Mouse (Mus musculus) fat pad, adult 2 months (tissue): Measurements from ENCODE around the gene Fbxw5.
A peak's percentile ranks its signal among the peaks of the same experiment; 100 is the strongest.

Experiments
- DNase-seq: peaks from one replicate; pipeline ENCODE4 v3.0.0-alpha.2; 2011; ENCODE audit warnings: low read depth, low spot score; ENCODE audit errors: extremely low read depth

Gene Fbxw5

DNA sequence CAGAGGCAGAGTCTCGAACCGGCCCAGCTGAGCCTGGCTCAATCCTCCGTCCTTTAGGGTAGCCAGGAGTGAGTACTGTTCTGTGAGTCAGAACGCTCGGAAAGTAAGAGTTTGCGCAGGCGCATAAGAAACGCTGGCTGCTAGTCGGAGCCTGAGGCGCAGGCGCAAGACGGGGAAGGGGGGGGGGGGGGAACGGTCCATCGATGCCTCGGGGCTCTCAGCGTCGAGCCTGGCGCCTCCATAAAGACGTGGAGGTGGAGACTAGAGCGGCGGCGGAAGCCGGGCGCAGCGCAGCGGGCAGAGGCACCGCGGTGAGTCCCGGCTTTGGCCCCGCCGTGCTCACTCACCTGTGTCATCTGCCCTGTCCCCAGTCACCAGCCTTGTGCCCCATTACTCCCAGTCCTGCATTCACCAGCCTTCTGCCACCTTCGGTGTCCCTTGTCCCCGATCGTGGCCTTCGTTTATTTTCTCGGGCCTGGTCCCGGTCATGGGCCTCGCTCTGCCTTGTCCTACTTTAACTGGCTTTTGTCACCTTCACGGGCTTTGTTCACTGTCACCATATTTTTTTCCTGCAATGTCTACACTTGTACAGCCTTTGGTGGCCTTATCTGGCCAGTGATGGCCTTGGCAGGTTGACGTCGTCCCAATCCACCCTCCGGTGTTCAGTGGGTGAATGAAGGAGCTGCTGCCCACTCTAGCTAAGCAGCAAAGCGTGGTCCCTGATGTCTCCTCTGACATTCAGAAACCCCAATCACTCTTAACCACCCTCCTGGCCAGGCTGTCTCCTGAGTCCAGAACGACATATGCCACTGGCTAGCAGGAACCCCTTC lies at the start of gene Fbxw5:
Gene Fbxw5, plus strand, starts transcription at position 175 of the 830 bp plus-strand sequence.
- DNase-seq: no peak

GRCm38 (mm10) chr2:25450853-25451647 lies 49.5 kb upstream of the Fbxw5 start:
- no peak for DNase-seq

DNA sequence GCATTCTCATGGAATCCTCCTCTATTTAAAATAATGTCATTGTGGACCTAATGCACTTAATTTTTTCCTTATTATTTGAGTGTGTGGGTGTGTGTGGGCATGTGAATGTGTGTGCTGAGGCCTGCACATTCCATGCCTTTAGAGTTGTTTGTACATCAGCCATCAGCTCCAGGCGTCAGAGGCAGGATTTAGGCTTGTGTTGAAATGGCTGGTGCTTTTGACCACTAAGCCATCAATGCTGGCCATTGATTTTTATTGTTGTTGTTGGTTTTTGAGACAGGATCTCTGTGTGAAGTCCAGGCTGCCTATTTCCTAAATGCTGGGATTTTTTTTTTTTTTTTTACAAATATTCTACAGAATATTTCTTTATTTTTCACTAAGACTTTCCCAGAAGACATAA lies 47.6 kb upstream of the Fbxw5 start:
- DNase-seq: no peak

- no peak for DNase-seq
Measured at GRCm38 (mm10) chr2:25456205-25456953, 44.2 kb upstream of the Fbxw5 start, which contains the start of gene Clic3. TSS of gene Clic3 (plus strand) at chr2:25456838.

DNA sequence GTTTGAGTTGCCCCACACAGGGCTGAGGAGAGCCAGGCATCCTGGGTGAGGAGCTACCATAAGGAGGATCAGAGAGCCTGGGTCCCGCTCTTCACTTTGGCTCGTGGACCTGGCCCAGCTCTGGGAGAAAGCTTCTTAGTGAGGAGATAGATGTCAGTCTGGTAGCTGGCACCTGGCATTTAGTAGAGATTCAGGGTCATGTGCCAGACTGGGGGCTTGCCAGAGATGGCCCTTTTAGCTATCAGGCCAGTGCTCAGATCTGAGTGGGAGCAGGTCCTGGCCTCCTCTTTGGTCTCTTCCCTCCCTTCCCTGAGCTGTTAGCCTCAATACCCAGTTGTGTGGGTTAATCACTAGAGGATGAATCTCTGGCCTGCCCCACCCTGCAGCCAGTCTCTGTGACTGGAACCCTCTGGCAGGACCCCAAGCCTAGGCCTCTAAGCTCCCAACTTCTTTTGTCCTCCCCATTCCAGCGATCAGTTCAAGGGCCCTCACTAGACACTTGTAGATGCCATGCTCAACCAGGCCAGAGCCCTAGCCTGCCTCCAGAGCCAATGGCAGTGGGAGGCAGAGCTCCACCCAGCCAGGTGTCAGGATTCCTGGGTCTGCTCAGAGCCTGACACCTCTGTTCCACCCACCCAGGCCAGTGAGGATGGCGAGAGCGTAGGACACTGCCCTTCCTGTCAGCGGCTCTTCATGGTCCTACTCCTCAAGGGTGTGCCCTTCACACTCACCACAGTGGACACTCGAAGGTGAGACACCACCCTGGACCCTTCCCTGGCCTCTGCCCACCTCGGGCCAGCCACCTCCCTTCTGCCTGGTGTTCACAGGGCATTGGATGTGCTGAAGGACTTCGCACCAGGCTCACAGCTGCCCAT lies 43.3 kb upstream of the Fbxw5 start:
- no peak for DNase-seq

- no peak for DNase-seq
Measured at GRCm38 (mm10) chr2:25458911-25459310, 41.6 kb upstream of the Fbxw5 start.

DNA sequence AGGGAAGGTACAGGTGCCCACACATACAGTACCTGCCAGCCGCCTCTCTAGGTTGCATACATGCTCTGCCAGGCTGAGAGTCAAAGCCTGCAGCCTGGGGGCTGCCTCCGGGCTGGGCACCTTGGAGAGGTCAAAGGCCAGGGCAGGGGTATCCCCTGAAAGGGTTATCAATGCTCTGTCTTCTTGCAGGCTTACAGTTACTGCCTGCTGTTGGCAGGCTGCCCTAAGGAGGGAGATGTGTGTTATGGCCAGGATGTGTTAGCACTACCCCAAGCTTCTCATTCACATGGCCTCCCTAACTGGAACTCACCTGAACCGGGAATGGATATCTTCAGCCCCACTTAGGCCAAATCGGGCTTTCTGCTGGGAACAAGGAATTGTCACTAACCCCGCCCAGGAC lies 40.4 kb upstream of the Fbxw5 start:
- no peak for DNase-seq

DNA sequence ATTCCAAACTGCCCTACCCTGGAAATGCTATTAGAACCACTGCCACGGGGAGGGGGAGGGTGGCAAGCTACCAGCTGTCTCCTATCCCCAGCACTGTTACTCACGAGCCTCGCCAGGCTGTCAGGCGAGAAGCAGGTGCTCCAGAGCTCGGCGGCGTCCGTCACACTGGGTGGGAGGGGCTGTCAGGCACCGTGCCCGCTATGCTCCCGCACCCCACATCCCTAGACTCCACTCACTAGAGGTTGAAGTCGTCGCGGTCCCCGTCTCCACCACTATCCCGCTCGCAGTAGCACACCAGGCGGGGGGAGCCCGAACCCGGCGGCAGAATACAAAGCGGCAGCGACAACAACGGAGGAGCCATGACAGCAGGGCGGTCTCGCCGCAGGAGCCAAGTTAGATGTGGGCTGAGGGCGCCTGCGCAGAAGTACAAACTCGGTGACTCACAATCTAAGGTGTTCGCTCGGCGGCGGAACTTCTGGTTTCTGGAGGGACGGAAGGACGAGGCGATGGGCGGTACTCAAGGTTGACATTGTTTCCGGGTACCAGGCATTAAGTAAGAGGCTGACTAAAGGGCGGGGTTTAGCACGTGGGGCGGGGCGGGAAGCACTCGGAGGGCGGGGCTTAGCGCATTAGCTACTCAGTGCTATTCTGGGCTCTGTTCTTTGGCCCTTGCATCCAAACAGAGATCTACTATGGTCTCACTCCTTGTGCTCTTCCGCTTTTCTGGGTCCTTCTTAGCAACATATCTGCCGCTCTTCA lies 39.8 kb upstream of the Fbxw5 start, which contains the start of gene Paxx:
Gene Paxx, minus strand, starts transcription at position 544 of the 759 bp plus-strand sequence.
- peak; percentile 85 for DNase-seq

DNA sequence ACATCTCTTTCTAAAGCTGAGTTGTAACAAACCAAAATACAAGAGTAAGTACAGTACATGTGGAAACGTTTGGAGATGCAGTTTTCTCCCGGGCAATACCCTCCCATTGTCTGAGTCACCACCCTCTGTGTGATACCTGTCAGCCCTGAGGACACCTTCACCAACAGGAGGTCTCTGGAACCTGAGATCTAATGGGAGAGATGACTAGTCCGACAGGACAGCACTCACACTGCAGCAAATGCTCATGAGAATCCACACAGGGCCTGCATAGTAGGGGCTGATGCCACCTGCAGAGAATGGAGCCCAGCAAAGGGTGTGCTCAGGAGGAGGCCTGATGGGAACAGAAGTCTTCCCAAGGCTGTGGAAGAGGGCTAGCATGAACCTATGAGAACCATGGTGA lies 39.1 kb upstream of the Fbxw5 start:
- DNase-seq: no peak

DNA sequence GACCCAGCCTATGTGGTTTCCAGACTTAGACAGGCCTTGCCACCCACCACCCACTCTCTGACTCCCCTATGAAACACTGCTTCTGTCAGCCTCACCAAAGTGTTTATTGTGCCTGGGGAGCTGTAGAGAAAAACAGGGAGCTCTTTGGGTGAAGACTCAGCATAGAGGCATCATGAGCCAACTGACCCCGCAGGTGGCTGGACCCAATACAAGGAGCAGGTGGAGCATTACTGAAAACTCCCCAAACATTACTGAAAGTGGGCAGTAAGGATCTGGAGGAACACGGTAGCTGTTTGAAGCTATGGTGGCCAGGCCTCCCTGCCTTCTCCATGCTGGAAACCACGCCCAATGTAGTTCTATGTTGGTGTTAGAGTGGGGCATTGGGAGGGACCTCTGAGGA lies 36.9 kb upstream of the Fbxw5 start:
- no peak for DNase-seq

DNA sequence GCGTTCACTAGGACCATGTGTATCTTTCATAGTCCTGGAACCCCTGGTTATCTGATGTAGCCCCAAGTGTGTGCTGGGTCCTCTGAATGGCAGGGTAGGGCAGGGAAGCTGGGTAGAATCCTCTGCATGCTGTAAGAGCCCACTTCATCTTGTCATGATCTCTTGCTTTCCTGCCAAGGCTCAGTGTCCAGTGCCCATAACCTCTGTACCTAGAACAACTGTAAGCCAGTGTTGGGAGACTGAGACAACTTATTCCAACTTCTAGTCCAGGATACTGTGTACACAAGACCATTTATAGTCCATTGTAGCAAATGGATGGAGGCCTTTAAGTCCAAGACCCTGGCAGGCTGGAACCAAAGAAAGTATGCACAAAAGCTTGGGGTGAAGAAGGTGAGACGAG lies 35.3 kb upstream of the Fbxw5 start:
- DNase-seq: no peak

- DNase-seq: no peak
Measured at GRCm38 (mm10) chr2:25465816-25466635, 34.5 kb upstream of the Fbxw5 start.

DNA sequence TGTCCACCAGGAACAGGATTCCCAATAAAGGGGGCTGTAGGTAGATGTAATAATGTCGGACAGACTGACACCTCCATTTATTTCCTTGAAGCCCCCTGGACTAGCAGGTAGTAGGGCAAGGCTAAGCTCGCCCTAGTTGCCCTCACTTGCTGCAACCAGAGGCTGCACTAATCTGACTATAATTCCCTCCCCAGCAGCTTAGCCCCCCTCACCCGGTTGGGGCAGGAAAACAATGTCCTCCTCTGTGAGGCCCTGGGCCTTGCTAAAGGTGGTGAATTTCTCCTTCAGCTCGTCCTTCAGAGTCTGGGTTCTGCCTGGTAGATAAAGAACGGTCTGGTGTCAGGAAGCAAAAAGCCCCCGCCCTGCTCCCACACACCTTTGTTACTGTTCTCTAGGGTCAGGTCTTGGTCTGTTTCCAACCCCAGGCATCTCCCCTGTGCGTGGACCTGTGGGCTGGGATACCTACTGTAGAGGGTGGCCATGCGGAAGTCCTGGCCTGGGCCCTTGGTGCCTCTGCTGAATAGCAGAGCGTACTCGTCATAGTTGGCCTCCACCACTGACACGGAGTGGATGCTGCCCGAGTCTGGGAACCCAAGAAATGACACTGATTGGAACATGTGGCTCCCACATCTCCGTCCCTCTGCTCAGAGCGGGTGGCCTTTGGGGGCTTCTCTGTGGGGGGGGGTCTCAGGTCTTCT lies 32.8 kb upstream of the Fbxw5 start:
- no peak for DNase-seq

GRCm38 (mm10) chr2:25468962-25469915 lies 31.3 kb upstream of the Fbxw5 start:
- DNase-seq: no peak

GRCm38 (mm10) chr2:25469969-25470368 lies 30.6 kb upstream of the Fbxw5 start, which contains the start of gene Ptgds:
TSS of gene Ptgds (minus strand) at chr2:25470046.
- no peak for DNase-seq

DNA sequence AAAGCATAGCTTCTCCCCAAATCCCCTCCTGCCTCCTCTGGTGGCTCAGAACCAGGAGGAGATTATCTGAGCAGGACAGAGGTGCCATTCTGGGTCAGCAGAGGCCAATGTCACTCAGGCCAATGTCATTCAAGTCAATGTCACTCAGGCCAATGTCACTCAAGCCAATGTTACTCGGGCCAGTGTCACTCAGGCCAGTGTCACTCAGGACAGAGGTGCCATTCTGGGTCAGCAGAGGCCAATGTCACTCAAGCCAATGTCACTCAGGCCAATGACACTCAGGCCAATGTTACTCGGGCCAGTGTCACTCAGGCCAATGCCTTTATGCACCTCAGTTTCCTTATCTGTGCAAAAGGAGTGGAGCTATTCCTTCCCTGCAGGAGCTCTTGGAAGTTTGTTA lies 28.0 kb upstream of the Fbxw5 start:
- no peak for DNase-seq

DNA sequence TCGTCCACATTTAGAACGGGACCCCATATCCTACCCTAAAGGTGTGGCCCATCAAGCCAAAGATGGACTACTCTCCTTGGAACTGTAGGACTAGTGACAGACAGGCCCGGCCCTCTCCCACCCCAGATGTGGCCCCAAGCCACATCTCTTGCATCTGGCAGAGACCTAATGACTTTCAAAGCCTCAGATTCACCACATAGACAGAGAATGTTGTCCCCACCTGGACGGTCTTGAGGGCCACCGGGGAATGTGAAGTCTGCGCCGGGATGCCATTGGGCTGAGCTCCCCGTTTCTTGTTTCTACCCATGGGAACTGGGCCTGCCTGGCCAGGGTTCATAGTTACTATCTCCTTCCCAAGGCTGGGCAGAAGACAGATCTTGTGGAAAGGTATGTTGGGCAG lies 23.0 kb upstream of the Fbxw5 start:
- no peak for DNase-seq
